Mouse (Mus musculus): Measurements from ENCODE around the gene Otx2.
"Not testable (repeated sequence)": the region's sequence is repeated elsewhere in the genome, so short reads cannot be mapped to it uniquely, and the experiment has no call there.

Gene Otx2

GRCm38 (mm10) chr14:48654551-48655072 is 19.0 kb downstream of the Otx2 start:
- in situ Hi-C loops (cut with MboI, MseI), result no loop called here

DNA sequence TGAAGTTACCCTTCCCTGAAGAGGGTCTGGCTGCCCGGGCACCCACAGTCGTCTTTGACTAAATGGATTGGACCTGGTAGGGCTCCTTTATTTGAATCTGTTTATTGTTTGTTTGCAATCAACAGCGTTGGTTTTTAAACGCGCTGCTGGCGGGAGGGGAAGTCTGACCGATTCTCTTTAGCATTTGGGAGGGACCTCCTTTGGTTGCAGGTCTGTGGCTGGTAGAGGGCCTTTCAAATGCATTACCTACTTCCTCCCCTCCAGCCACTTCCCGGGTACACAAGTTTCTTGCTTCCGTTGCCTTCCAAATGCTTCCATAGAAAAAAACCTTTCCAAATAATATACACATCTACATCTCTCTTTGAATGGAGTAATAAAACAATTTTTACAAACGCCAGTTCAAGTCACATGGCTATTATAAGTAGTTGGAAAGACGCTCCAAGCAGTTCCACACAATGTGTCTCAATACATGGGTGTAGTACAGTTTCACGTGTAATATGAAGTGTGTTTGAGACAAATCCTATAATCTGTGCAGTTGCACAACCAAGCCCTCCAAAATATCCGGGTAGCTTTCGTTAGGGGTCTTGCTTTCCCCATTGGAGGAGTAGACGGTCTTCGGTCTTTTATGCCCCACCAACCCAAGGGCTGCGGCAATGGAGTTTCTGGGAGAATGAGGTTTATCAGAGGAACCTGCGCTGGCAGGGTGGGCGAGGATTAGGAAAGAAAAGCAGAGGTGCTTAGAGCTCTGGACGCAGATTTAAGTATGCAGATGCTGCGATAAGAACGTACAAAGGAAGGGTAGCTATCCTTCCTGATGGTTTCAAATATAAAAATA is 19.7 kb downstream of the Otx2 start:
- in situ Hi-C loops (cut with MboI, MseI), result no loop called here

- in situ Hi-C loops (cut with MboI, MseI), result no loop called here
Observed at GRCm38 (mm10) chr14:48653081-48653480, 20.5 kb downstream of the Otx2 start.

GRCm38 (mm10) chr14:48652256-48652655 is 21.4 kb downstream of the Otx2 start:
- in situ Hi-C loops (cut with MboI, MseI), result no loop called here

DNA sequence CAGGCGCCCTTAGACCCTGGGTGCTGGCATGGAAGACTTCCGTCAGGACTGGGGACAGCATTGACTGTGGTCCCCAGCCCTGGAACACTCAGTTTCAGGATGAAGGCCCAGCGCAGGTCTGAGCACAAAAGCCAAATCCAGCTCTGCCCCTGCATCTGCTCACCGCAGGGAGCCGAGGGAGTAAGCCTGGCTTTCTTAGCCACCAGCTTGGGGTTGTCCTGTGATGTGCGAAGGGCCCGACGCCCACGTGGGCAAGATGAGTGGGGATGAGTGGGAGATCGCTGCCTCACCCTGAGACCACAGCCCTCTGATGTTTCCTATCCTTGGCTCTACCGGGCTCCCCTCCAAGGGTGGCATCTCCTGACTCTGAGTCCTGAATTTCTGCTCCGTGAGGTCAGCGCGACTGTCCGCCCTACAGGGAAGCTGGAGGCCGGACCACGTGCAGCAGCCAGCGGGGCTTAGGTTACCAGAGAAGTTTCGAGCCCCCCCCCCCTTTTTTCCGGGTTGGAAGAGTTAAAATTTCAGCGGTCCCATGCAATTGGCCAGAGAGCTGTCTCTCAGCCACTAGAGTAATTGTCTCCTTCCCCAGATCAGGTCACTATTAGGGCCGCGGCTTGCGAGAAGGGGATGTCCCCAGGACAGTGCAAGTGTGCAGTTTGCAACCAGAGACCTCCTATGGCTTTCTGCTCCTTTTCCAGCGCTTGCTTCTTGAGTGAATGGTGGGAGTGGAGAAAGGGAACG is 22.0 kb downstream of the Otx2 start:
- in situ Hi-C loops (cut with MboI, MseI), result no loop called here

GRCm38 (mm10) chr14:48641462-48642395 is 31.9 kb downstream of the Otx2 start:
- in situ Hi-C loops (cut with MboI, MseI), result no loop called here

- in situ Hi-C loops (cut with MboI, MseI), result no loop called here
Observed at GRCm38 (mm10) chr14:48633141-48633540, 40.5 kb downstream of the Otx2 start.

DNA sequence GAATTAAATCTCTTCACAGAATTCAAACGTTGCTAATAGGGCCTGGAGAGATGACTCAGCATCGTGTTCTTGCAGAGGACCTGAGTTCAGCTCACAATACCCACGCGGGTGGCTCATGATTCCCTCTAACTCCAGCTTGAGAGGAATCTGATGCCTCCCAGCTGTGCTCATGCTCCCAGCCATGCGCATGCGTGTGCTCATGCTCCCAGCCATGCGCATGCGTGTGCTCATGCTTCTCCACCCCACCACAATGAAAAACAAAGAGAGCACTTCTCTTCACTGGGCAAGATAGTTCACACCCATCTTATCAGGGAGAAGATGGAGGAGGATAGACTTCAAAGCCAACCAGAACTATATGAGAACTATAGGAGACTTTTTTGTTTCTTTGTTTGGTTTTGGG is 41.3 kb downstream of the Otx2 start:
- in situ Hi-C loops (cut with MboI, MseI), result no loop called here

GRCm38 (mm10) chr14:48631486-48631885 is 42.1 kb downstream of the Otx2 start:
- in situ Hi-C loops (cut with MboI, MseI), result no loop called here

- in situ Hi-C loops (cut with MboI, MseI), result no loop called here
Observed at GRCm38 (mm10) chr14:48629404-48629803, 44.2 kb downstream of the Otx2 start.

GRCm38 (mm10) chr14:48626271-48626670 is 47.3 kb downstream of the Otx2 start:
- in situ Hi-C loops (cut with MboI, MseI), result no loop called here

GRCm38 (mm10) chr14:48625331-48625694 is 48.3 kb downstream of the Otx2 start:
- in situ Hi-C loops (cut with MboI, MseI), result no loop called here

DNA sequence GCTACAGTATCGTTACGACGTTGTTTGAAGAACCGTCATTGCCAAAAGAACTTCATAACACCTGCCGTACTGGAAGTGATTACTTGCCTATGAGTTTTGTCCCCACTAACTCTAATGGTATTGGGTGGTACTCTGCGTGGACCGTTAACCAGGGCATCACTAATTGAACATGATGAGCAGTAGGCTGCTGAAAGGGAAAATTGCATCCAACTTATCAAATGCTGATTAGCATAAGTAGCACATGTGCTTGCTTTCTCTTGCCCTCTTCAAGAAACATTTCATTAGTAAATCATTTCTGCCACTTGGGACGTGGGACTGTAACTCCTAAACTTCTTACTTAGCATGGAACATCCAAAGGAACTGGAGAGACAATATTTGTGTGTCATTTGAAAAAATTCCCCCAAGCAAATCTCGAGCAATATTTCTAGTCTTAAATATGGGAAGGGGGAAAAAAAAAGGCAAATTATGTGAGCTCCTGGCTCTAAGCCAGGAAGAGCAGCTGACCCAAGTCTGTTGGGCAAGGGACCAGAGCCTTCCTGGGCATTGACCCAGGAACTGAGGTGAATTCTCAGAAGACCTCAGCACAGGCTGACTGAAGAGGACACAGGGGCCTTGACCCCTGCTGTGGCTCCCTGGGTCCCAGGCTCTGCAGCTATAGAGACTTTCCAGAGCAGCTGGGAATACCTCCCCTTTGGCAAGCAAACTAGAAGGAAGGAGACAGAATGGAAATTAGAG is 48.9 kb downstream of the Otx2 start:
- in situ Hi-C loops (cut with MboI, MseI), result no loop called here

DNA sequence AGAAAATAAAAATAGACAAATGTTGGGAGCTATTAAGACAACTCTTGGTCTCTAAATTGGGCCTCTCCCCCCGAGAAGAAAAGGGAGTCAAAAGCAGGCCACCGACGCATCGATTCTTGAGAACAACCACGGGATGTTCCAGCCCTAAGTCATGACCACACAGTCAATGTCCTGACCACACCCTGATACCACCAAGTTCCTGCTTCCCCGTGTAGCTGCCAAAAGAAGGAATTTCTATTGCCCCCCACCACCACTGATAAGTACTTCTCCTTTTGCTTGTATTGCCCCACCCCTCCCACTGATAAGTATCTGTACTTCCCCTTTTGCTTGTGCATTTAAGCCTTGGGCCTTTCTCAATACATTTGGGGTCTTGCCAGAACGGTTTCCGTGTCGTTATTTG is 50.9 kb downstream of the Otx2 start:
- in situ Hi-C loops (cut with MboI, MseI), result not testable (repeated sequence)

DNA sequence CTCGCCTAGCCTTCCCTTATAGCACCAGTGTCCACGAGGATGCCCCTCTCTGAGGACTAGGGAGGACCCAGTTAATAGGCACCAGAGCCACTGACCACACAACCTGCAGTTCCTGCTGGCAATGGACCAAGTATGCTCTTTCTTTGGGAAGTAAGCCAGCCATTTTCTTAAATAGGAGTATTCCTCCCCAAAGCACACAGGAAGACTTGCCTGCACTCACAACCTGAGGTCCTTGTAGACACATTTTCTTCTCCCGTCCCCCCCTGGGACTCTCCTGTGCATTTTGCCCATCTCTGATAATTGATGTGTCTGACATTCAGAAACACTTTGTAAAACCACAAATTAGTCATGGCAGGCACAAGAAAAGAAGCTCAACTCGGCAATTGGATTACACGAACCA is 57.3 kb downstream of the Otx2 start:
- in situ Hi-C loops (cut with MboI, MseI), result no loop called here

GRCm38 (mm10) chr14:48608641-48609310 is 64.8 kb downstream of the Otx2 start:
- in situ Hi-C loops (cut with MboI, MseI), result loop anchor here (10.0 kb wide), 1 partner anchor 1216 kb away; no protein-coding TSS in a partner anchor
